Mouse (Mus musculus): ENCODE measurements around the gene Gprc5d.

Gene Gprc5d

GRCm38 (mm10) chr6:135118183-135118582 is at the start of gene Gprc5d:
TSS of gene Gprc5d (minus strand) at chr6:135118283.
- no peak for DNase-seq (ENCODE audit: low spot score)

- DNase-seq (ENCODE audit: low spot score): no peak
These were observed 48.6 kb upstream of the Gprc5d start for GRCm38 (mm10) chr6:135166712-135167111.

- DNase-seq (ENCODE audit: low spot score): no peak
These were observed 48.2 kb upstream of the Gprc5d start for GRCm38 (mm10) chr6:135166262-135166661.

- no peak for DNase-seq (ENCODE audit: low spot score)
These were observed 47.6 kb upstream of the Gprc5d start for GRCm38 (mm10) chr6:135165706-135166105.

- DNase-seq (ENCODE audit: low spot score): no peak
These were observed 47.1 kb upstream of the Gprc5d start for GRCm38 (mm10) chr6:135165191-135165590.

GRCm38 (mm10) chr6:135162861-135163260 is 44.8 kb upstream of the Gprc5d start:
- no peak for DNase-seq (ENCODE audit: low spot score)

- no peak for DNase-seq (ENCODE audit: low spot score)
These were observed 44.2 kb upstream of the Gprc5d start for GRCm38 (mm10) chr6:135162311-135162710.

GRCm38 (mm10) chr6:135161356-135161755 is 43.3 kb upstream of the Gprc5d start:
- no peak for DNase-seq (ENCODE audit: low spot score)

- DNase-seq (ENCODE audit: low spot score): no peak
These were observed 40.4 kb upstream of the Gprc5d start for GRCm38 (mm10) chr6:135158509-135158908.

GRCm38 (mm10) chr6:135157496-135157895 is 39.4 kb upstream of the Gprc5d start:
- DNase-seq (ENCODE audit: low spot score): no peak

- DNase-seq (ENCODE audit: low spot score): no peak
These were observed 38.5 kb upstream of the Gprc5d start for GRCm38 (mm10) chr6:135156597-135156996.

- DNase-seq (ENCODE audit: low spot score): no peak
These were observed 35.6 kb upstream of the Gprc5d start for GRCm38 (mm10) chr6:135153719-135154118.

GRCm38 (mm10) chr6:135150311-135150710 is 32.2 kb upstream of the Gprc5d start:
- no peak for DNase-seq (ENCODE audit: low spot score)

- DNase-seq (ENCODE audit: low spot score): no peak
These were observed 31.6 kb upstream of the Gprc5d start for GRCm38 (mm10) chr6:135149722-135150121.

- DNase-seq (ENCODE audit: low spot score): no peak
These were observed 31.1 kb upstream of the Gprc5d start for GRCm38 (mm10) chr6:135149175-135149574.

GRCm38 (mm10) chr6:135148506-135148905 is 30.4 kb upstream of the Gprc5d start:
- no peak for DNase-seq (ENCODE audit: low spot score)

GRCm38 (mm10) chr6:135145976-135146375 is 27.9 kb upstream of the Gprc5d start:
- DNase-seq (ENCODE audit: low spot score): no peak

GRCm38 (mm10) chr6:135144516-135144915 is 26.4 kb upstream of the Gprc5d start:
- DNase-seq (ENCODE audit: low spot score): no peak

GRCm38 (mm10) chr6:135143151-135143550 is 25.1 kb upstream of the Gprc5d start:
- no peak for DNase-seq (ENCODE audit: low spot score)

GRCm38 (mm10) chr6:135141451-135142147 is 23.5 kb upstream of the Gprc5d start:
- DNase-seq (ENCODE audit: low spot score): no peak

GRCm38 (mm10) chr6:135138746-135139145 is 20.7 kb upstream of the Gprc5d start:
- no peak for DNase-seq (ENCODE audit: low spot score)

- no peak for DNase-seq (ENCODE audit: low spot score)
These were observed 20.1 kb upstream of the Gprc5d start for GRCm38 (mm10) chr6:135138207-135138606.

GRCm38 (mm10) chr6:135137736-135138135 is 19.7 kb upstream of the Gprc5d start:
- no peak for DNase-seq (ENCODE audit: low spot score)

GRCm38 (mm10) chr6:135136439-135137161 is 18.5 kb upstream of the Gprc5d start:
- DNase-seq (ENCODE audit: low spot score): no peak

All from left cerebral cortex, adult 11 months (tissue).